Mouse (Mus musculus) myocyte (in vitro differentiated cells): Measurements from ENCODE around the gene Disc1.

Experiments used
- E2F4 ChIP-seq: IDR thresholded peaks from one replicate; pipeline ENCODE4 v1.6.1; 2011; ENCODE audit warnings: mild to moderate bottlenecking, control low read depth, moderate library complexity; ENCODE audit not compliant: insufficient read depth
- MYOD1 ChIP-seq, 3 experiments: IDR thresholded peaks; one replicate each; pipeline ENCODE4 v1.6.1; 2011; ENCODE audit warnings: control low read depth in 2 of 3, low read depth in 2 of 3, mild to moderate bottlenecking in 2 of 3, moderate library complexity in 1 of 3; ENCODE audit not compliant: insufficient read length in 2 of 3, control insufficient read depth in 1 of 3
- POLR2A ChIP-seq: IDR thresholded peaks from one replicate; pipeline ENCODE4 v1.6.1; 2011; ENCODE audit warnings: low read depth, mild to moderate bottlenecking, control low read depth, moderate library complexity; ENCODE audit not compliant: insufficient read length
- POLR2AphosphoS2 ChIP-seq: IDR thresholded peaks from one replicate; pipeline ENCODE4 v1.6.1; 2011; ENCODE audit warnings: low read depth, control low read depth; ENCODE audit not compliant: insufficient read length
- REST ChIP-seq: IDR thresholded peaks from one replicate; pipeline ENCODE4 v1.6.1; 2011; ENCODE audit warnings: mild to moderate bottlenecking, control low read depth, moderate library complexity; ENCODE audit not compliant: insufficient read depth, insufficient read length

DNA sequence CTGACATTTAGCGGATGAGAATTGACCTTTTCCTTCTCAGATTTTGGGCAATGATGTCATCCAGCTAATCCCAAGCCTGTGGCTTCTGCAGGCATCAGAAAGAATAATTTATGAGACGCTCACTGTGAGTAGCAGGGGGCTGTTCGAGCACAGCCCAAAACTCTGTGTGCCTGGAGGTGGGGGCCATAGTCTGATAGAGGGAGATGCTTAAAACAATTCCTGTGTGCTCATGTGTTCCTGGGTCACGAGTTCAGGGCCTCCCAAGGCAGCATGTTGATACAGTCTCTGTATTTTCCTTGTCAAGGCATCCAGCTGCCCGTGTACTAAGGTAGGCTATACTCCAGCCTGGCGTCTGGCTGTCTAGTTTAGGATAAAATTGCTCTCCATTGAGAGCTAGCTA is 229.5 kb downstream of the Disc1 start:
- TF ChIP-seq POLR2A (no peak), REST (no peak), POLR2AphosphoS2 (no peak), MYOD1 (IDR thresholded peaks at IDR 0.05; ENCODE audit: control insufficient read depth in 1 of 3, insufficient read length in 2 of 3, low read depth in 2 of 3) (no peak), E2F4 (no peak)
